Mouse (Mus musculus) liver, embryonic 14.5 days (tissue): ENCODE data around the gene Creb1.

Source experiments
- CTCF ChIP-seq: IDR thresholded peaks from 2 replicates; pipeline ENCODE4 v1.5.1; 2016; ENCODE audit warnings: antibody characterized with exemption, low read depth, control low read depth
- EP300 ChIP-seq: IDR thresholded peaks from 2 replicates; pipeline ENCODE4 v1.6.1; 2016; ENCODE audit warnings: antibody characterized with exemption, low read depth

DNA sequence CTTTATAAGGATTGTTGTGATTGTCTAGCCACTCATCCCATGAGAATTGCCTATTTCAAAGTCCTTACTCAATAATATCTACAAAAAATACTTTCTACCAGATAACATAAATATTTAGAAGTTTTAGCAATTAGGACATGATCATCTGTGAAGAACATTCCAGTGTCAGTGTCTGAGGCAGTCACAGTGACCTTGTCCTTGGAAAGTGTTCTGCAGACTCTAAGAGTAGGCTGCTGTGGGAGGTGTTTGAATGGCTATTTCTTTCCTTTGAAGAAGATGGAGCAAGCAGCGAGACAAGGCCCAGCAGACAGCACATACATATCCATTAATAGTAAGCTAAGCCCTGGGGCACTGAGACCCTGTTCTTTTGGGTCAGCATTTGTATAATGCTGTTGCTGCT lies 12.5 kb upstream of the Creb1 start:
- TF ChIP-seq CTCF (no peak), EP300 (no peak)
